Mouse (Mus musculus) intestine, postnatal 0 days (tissue): ENCODE measurements at regions not wholly inside any gene's neighbourhood (a gene's known extent, or its start where the extent isn't known, plus 50 kb on each side); places are given as distances from the start of the nearest gene placed in this dataset.

ENCODE experiments used
- ATAC-seq: fragments of 200-750 bp; cut with Nextera tagmentation; 2 replicates; pipeline ENCODE4 v1.8.0; 2017; ENCODE audit warnings: mild to moderate bottlenecking, moderate TSS enrichment, moderate library complexity
- H3K27ac ChIP-seq: fragments of 300-500 bp; sonication (generic); 2 replicates; pipeline ENCODE4 v1.5.1; 2014; ENCODE audit warnings: mild to moderate bottlenecking, low read depth, low read length, moderate library complexity
- H3K27me3 ChIP-seq: fragments of 300-500 bp; sonication (generic); replicated peaks from 2 replicates; pipeline ENCODE4 v1.6.1; 2014; ENCODE audit warnings: low read length, mixed read lengths; ENCODE audit not compliant: control insufficient read depth, insufficient read depth
- H3K36me3 ChIP-seq: fragments of 300-500 bp; sonication (generic); 2 replicates; pipeline ENCODE4 v1.6.1; 2014; ENCODE audit warnings: mild to moderate bottlenecking, moderate library complexity; ENCODE audit not compliant: control insufficient read depth, insufficient read depth
- H3K4me1 ChIP-seq: fragments of 300-500 bp; sonication (generic); replicated peaks from 2 replicates; pipeline ENCODE4 v1.6.1; 2014; ENCODE audit warnings: antibody characterized with exemption, low read length, mixed read lengths; ENCODE audit not compliant: control insufficient read depth, insufficient read depth
- H3K4me2 ChIP-seq: fragments of 300-500 bp; sonication (generic); replicated peaks from 2 replicates; pipeline ENCODE4 v1.6.1; 2014; ENCODE audit warnings: low read depth, mild to moderate bottlenecking, moderate library complexity
- H3K4me3 ChIP-seq: fragments of 300-500 bp; sonication (generic); 2 replicates; pipeline ENCODE4 v1.5.1; 2014; ENCODE audit warnings: low read depth, low read length
- H3K9ac ChIP-seq: fragments of 300-500 bp; sonication (generic); 2 replicates; pipeline ENCODE4 v1.6.1; 2014; ENCODE audit warnings: mild to moderate bottlenecking, low read depth, low read length
- H3K9me3 ChIP-seq: fragments of 300-500 bp; sonication (generic); 2 replicates; pipeline ENCODE4 v1.6.1; 2016; ENCODE audit warnings: mixed run types; ENCODE audit not compliant: control insufficient read depth
- CTCF ChIP-seq: sonication (generic); IDR thresholded peaks from 2 replicates; pipeline ENCODE4 v1.5.1; 2016; ENCODE audit warnings: low read depth, mild to moderate bottlenecking, control low read depth, antibody characterized with exemption, moderate library complexity
- WGBS: fragments of 180-500 bp; shearing (Covaris S2); extraction: QIAGEN DNeasy Blood & Tissue Kit; methylation state at CpG from one replicate; pipeline ENCODE4 v1.1.7; 2014; 5-methylcytosine and 5-hydroxymethylcytosine counted together

DNA sequence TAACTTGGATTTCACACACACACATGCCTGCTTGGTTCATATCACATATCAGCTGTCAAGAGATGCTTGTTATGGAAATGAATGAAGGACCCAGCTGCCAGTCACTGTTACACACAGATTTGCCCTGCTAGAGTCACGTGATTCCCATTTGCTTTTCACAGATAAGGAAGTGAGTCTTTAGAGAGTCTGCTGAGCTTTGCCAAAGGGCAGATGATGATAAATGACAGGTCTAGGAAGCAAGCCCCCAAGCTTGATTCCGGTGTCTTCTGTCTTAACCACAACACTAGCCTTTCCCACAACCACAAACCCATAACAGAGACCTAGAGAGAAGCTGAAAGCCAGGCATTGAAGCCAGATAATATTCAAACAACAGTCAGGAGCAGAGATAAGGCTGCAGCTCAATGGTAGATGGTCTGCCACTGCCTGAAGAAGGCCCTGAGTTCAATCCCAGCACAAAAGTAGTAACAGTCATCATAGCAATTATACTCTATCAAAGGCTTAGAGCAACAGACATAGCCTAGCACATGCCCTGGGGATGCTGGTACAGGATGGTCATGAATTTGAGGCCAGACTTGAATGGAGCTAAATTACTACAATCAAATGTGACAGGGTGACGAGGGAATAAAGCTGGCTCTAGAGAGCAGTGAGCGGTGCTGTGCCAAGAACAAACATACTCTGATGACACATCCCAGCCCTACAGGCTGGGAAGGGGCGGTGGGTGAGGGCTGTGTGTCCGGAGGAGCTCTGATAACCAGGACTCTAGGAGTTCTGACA is 89.0 kb upstream of the H2afz start:
- Histone ChIP-seq H3K9me3 (no peaks in the 10 kb centered on the region), H3K27ac (no peak overlapping the region), H3K27me3 (peaks cover 10% of the 10 kb centered on the region; the same call in 1 of the 2 replicates), H3K4me2 (no peak overlapping the region), H3K36me3 (no peaks in the 10 kb centered on the region), H3K4me1 (no peaks in the 10 kb centered on the region), H3K4me3 (no peak overlapping the region), H3K9ac (no peak overlapping the region)
- no peak for ATAC-seq
- no peak for TF ChIP-seq CTCF
- 51% methylated on average over 6 of the region's 6 CpGs for WGBS

DNA sequence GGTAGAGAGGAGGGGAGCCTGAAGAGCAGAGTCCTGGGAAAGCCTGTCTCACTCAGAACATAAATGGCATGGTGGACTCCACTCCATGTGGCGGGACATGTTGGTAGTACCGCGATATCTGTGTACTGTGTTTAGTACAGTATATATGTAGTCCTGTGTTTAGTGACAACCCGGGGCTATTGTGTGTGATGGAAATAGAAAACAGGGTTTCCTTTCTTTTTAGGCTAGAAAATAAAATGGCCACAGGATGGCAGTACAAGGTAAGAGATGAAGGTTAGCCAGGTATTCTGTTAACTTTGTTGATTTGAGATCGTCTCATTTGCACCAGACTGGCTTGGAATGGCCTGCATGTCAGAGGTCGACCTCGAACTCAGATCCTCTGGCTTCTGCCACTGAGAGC is 86.2 kb upstream of the H2afz start:
- Histone ChIP-seq H3K9ac (no peak overlapping the region), H3K27me3 (peaks cover 14% of the 10 kb centered on the region), H3K4me1 (no peaks in the 10 kb centered on the region), H3K4me3 (no peak overlapping the region), H3K36me3 (no peaks in the 10 kb centered on the region), H3K9me3 (no peaks in the 10 kb centered on the region), H3K4me2 (no peak overlapping the region), H3K27ac (no peak overlapping the region)
- TF ChIP-seq CTCF = peak; percentile 72
- 35% methylated on average over 7 of the region's 7 CpGs for WGBS
- ATAC-seq = no peak

DNA sequence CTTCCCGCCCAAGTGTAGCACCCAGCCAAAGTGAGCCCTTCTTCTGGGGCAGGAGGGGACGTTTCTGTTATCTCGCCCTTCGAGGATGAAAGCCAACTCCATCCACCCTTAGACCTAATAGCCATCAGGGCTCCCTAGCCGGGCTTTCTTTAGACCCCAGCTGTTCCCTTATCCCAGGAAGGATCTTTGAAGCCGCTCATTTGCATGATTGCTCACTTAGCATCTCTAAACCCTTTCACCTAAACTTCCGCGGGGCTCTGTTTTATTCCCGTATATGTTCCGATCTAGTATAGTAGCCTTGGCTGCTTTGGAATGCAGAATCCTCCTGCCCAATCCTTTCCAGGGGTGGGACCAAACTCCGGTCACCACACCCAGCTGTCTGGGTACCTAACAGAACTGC is 84.3 kb upstream of the H2afz start:
- H3K4me2 ChIP-seq = no peak overlapping the region
- no peaks in the 10 kb centered on the region for H3K36me3 ChIP-seq
- TF ChIP-seq CTCF = no peak
- no peak overlapping the region for H3K9ac ChIP-seq
- H3K27me3 ChIP-seq = peaks cover 14% of the 10 kb centered on the region
- no peak overlapping the region for H3K4me3 ChIP-seq
- 7% methylated on average over 11 of the region's 11 CpGs for WGBS
- no peak overlapping the region for H3K27ac ChIP-seq
- no peaks in the 10 kb centered on the region for H3K9me3 ChIP-seq
- ATAC-seq = no peak
- H3K4me1 ChIP-seq = no peaks in the 10 kb centered on the region

DNA sequence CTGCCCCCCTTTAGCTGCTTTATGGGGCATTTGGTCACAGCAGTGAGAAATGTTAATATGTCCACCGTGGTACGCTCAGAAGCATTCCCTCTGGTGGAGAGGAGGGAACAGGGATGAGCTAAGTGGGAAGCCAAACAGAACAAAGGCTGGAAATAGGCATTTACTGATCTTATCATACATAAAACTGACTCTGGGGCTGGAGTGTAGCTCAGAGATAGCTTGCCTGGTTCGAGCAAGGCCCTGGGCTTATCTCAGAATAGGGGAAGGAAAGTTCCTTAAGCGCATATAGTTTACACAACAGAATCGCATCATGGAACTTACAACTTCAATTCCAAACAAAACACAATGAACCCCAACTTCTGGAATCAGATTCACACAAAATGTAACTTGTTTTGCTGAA is 81.5 kb upstream of the H2afz start:
- H3K27ac ChIP-seq = no peak overlapping the region
- TF ChIP-seq CTCF = no peak

DNA sequence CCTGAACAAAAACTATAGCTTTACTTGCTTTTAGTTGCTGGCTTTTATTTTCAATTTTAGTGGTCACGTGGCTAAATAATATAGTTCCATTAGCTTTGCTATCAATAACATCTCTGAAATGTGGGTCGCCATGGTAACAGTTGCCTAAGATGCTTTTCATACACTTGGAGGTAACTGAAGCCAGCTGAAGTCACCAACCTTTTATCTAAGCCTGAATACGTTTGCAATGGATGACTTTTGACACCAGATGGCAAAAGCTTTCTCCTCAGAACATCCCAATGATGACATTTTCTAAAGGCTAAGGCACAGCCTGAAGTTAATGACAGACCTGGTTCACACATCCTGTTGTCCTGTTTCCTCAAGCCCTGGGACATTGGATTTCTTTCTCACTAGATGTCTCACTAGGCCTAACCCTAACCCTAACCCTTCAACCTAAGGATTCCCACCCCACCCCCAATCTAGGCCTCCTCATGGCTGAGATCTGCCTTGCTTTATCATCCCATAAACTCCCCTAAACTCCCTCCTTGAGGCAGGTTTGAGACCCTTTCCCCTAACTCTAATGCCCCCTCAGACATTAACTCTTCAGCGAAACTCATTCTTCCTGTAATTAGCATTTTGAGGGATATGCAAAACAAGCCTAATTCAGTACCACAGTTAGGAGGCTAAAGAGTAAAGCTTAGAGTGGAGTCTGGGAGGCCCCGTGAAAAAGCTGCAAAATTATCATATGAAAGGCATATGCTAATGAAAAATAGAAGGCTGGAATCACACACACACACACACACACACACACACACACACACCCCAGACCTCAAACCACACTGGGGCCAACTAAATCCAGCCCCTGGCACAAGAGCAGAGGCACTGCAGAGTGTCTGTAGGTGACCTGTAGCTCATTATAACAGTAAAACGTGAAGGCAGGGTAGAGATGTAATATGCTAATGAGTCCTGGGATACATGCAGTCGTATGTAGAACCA is 80.1 kb upstream of the H2afz start:
- peaks cover 7% of the 10 kb centered on the region for H3K27me3 ChIP-seq
- ATAC-seq = no peak
- peak; percentile 17; the same call in 1 of the 2 replicates for TF ChIP-seq CTCF
- H3K27ac ChIP-seq = no peak overlapping the region
- H3K9me3 ChIP-seq = no peaks in the 10 kb centered on the region
- H3K36me3 ChIP-seq = no peaks in the 10 kb centered on the region
- no peaks in the 10 kb centered on the region for H3K4me1 ChIP-seq
- no peak overlapping the region for H3K4me3 ChIP-seq
- WGBS = 65% methylated on average over 7 of the region's 7 CpGs
- no peak overlapping the region for H3K9ac ChIP-seq
- H3K4me2 ChIP-seq = no peak overlapping the region

More for the DNA sequence above, 81.5 kb upstream of the H2afz start:
- no peak for ATAC-seq
- Histone ChIP-seq H3K4me1 (no peaks in the 10 kb centered on the region), H3K4me3 (no peak overlapping the region), H3K4me2 (no peak overlapping the region), H3K9me3 (no peaks in the 10 kb centered on the region), H3K36me3 (no peaks in the 10 kb centered on the region), H3K9ac (no peak overlapping the region), H3K27me3 (peaks cover 14% of the 10 kb centered on the region)
- 63% methylated on average over 5 of the region's 5 CpGs for WGBS

DNA sequence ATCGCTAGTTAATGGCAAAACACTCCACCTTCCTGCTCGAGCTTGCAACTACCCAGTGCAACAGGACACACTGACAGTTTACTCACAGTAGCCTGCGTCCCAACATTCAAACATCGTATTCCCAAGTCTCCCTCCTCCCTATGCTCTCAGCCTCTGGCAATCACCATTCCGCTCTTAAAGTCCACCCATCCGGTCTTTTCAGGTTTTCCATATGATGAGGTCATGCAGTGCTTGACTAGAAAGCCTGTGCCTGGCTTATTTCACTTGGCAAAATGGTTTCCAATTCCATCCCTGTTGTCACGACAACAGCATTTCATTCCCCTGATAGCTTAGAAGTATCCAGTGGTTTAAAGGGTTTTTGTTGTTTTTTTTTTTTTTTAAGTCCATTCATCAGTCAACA is 79.1 kb upstream of the H2afz start:
- no peak overlapping the region for H3K9ac ChIP-seq
- no peaks in the 10 kb centered on the region for H3K4me1 ChIP-seq
- no peak for ATAC-seq
- H3K9me3 ChIP-seq = no peaks in the 10 kb centered on the region
- H3K4me3 ChIP-seq = no peak overlapping the region
- no peaks in the 10 kb centered on the region for H3K36me3 ChIP-seq
- H3K27ac ChIP-seq = no peak overlapping the region
- 67% methylated on average over 7 of the region's 7 CpGs for WGBS
- H3K27me3 ChIP-seq = peaks cover 3% of the 10 kb centered on the region; the same call in 1 of the 2 replicates
- H3K4me2 ChIP-seq = no peak overlapping the region
- no peak for TF ChIP-seq CTCF
